8 mouse cellular contexts compared by ENCODE assay signal in the genomic region with DNA sequence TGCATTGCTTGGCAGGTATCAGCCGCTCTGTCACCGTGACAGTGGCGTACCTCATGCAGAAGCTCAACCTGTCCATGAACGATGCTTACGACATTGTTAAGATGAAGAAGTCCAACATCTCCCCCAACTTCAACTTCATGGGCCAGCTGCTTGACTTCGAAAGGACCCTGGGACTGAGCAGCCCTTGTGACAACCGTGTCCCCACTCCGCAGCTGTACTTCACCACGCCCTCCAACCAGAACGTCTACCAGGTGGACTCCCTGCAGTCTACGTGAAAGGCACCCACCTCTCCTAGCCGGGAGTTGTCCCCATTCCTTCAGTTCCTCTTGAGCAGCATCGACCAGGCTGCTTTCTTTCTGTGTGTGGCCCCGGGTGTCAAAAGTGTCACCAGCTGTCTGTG. TPM values are rescaled to one million over a fixed set of nuclear protein-coding genes. Genes with fewer than 3 reads are reported as not detected.
DNase-seq lines count a peak whose midpoint lies in the region; ATAC-seq lines count a peak whose summit lies in the region.

No protein-coding gene starts in this region.

- H3K9ac ChIP-seq in intestine, embryonic 14.5 days (ENCODE audit: low read length) = peak overlapping the region; percentile 89
- H3K9ac ChIP-seq in midbrain, embryonic 15.5 days = no peak overlapping the region

- H3K27ac ChIP-seq in intestine, embryonic 14.5 days (ENCODE audit: low read depth) = peak overlapping the region; percentile 98; the same call in 1 of the 2 replicates
- no peak overlapping the region for H3K27ac ChIP-seq in midbrain, embryonic 15.5 days

- H3K4me3 ChIP-seq in erythroblast, embryonic 14.5 days (replicated peaks) = peak overlapping the region; percentile 30
- peak overlapping the region; percentile 80 for H3K4me3 ChIP-seq in intestine, embryonic 14.5 days (ENCODE audit: low read depth, low read length)
- H3K4me3 ChIP-seq in midbrain, embryonic 15.5 days = peak overlapping the region; percentile 56

- peaks cover 8% of the 10 kb centered on the region for H3K4me1 ChIP-seq in erythroblast, embryonic 14.5 days (ENCODE audit: control insufficient read depth)
- H3K4me1 ChIP-seq in intestine, embryonic 14.5 days (replicated peaks; ENCODE audit: control insufficient read depth, insufficient read depth, low read length) = peaks cover 20% of the 10 kb centered on the region
- H3K4me1 ChIP-seq in midbrain, embryonic 15.5 days = peaks cover 53% of the 10 kb centered on the region

- peak; percentile 23 to 25 for DNase-seq in spleen, postnatal 36 days (ENCODE audit: low spot score in 2 of 2)
- no peak for DNase-seq in spleen, adult 12 weeks (ENCODE audit: low spot score)
- no peak for DNase-seq in intestine, embryonic 14.5 days (ENCODE audit: low spot score)
- no peak for DNase-seq in embryo, embryonic 10.5 days (ENCODE audit: low spot score)
- no peak for DNase-seq in cerebellum, adult 11 months

- peak overlapping the region; percentile 97 for H3K4me2 ChIP-seq in intestine, embryonic 14.5 days (ENCODE audit: low read length)
- H3K4me2 ChIP-seq in midbrain, embryonic 15.5 days = peak overlapping the region; percentile 86

- ATAC-seq in erythroblast, adult 5-6 weeks (replicated peaks; ENCODE audit: low FRiP score, poor library complexity, severe bottlenecking) = no peak
- no peak for ATAC-seq in intestine, embryonic 14.5 days (replicated peaks; ENCODE audit: low FRiP score, low TSS enrichment, low read depth)
- no peak for ATAC-seq in midbrain, embryonic 15.5 days (replicated peaks)

- H3K36me3 ChIP-seq in erythroblast, embryonic 14.5 days (ENCODE audit: control insufficient read depth) = peaks cover 3% of the 10 kb centered on the region; the same call in 1 of the 2 replicates
- H3K36me3 ChIP-seq in intestine, embryonic 14.5 days (ENCODE audit: control insufficient read depth, insufficient read depth, low read length) = peaks cover 9% of the 10 kb centered on the region; the same call in 1 of the 2 replicates
- no peaks in the 10 kb centered on the region for H3K36me3 ChIP-seq in midbrain, embryonic 15.5 days (replicated peaks)

- H3K27me3 ChIP-seq in erythroblast, embryonic 14.5 days (ENCODE audit: control insufficient read depth) = peaks cover 55% of the 10 kb centered on the region
- no peaks in the 10 kb centered on the region for H3K27me3 ChIP-seq in intestine, embryonic 14.5 days (replicated peaks; ENCODE audit: control insufficient read depth, insufficient read depth, low read length)
- H3K27me3 ChIP-seq in midbrain, embryonic 15.5 days (replicated peaks) = no peaks in the 10 kb centered on the region

- H3K9me3 ChIP-seq in erythroblast, embryonic 14.5 days (ENCODE audit: control insufficient read depth, low read length) = peaks cover 4% of the 10 kb centered on the region; the same call in 1 of the 2 replicates
- H3K9me3 ChIP-seq in intestine, embryonic 14.5 days (ENCODE audit: control insufficient read depth, low read length) = no peaks in the 10 kb centered on the region
- no peaks in the 10 kb centered on the region for H3K9me3 ChIP-seq in midbrain, embryonic 15.5 days

- WGBS in intestine, embryonic 14.5 days = 45% methylated on average over 14 of the region's 14 CpGs
- WGBS in midbrain, embryonic 15.5 days = 38% methylated on average over 14 of the region's 14 CpGs

RNA-seq across cellular contexts. Expression of a gene that starts 3.0 kb away (rescaled TPM):
- 0.09 and 0.10 TPM in 2 replicates for polyA plus RNA-seq in erythroblast, embryonic 14.5 days (2012)
- total RNA-seq in erythroblast, adult 5-6 weeks (2015; ENCODE audit: low replicate concordance) = 9.4 and 15.6 TPM in 2 replicates
- 7.9 and 13.7 TPM in 2 replicates for total RNA-seq in erythroblast, adult 5-6 weeks (2017; ENCODE audit: low replicate concordance)
- 40.7 and 44.2 TPM in 2 replicates for polyA plus RNA-seq in intestine, embryonic 14.5 days (2014; fragmentation: Nextera tagmentation; extraction: Ambion mirVana)
- polyA plus RNA-seq in midbrain, embryonic 15.5 days (2015; fragmentation: Nextera tagmentation; extraction: Ambion mirVana) = 27.0 and 28.3 TPM in 2 replicates

Comparison
In these comparisons a context has a peak if more than half of its experiments do, and no peak if none do; other contexts are left out.
1. DNase-seq: peak in spleen, postnatal 36 days (2 of 2); none in spleen, adult 12 weeks (single experiment), intestine, embryonic 14.5 days (single experiment), embryo, embryonic 10.5 days (single experiment) and cerebellum, adult 11 months (single experiment).
2. H3K4me3 ChIP-seq: peak in every context shown above with its lines; median percentile 80 in intestine, embryonic 14.5 days; 56 in midbrain, embryonic 15.5 days; 30 in erythroblast, embryonic 14.5 days.
3. RNA of a gene that starts 3.0 kb away (polyA plus RNA-seq): 40.7 to 44.2 TPM in intestine, embryonic 14.5 days and 27.0 to 28.3 TPM in midbrain, embryonic 15.5 days; 0.09 to 0.10 TPM in erythroblast, embryonic 14.5 days; every median in the first group is over 10 times any median in the second.